Mouse (Mus musculus) stomach, postnatal 0 days (tissue): ENCODE measurements around the gene Rarres2.

ENCODE experiments used
- CTCF ChIP-seq: IDR thresholded peaks from 2 replicates; pipeline ENCODE4 v1.5.1; 2016; ENCODE audit warnings: antibody characterized with exemption, low read depth, mild to moderate bottlenecking, moderate library complexity
- EP300 ChIP-seq: optimal IDR thresholded peaks from 2 replicates; pipeline ENCODE3; 2016; ENCODE audit warnings: antibody characterized with exemption

DNA sequence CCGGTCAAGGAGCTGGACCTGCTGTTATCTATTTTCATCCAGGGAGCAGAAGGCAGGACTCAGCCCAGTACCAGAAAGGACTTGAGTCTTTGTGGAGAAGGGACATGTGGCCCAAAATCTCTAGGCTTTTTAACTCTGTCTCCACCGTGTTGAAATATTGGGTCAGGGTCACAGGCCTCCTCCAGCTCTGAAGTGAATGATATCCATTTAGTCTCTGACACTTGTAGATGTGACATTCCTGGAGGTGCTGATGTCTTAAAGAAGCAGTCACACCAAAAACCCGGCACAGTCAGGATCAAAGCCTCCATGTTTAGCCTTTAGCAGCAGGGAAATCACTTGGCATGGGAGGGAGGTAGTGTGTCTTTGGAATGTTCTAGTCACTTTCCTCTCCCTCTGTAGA, 31.9 kb downstream of the Rarres2 start:
- TF ChIP-seq CTCF, result no peak
- TF ChIP-seq EP300, result no peak
